Mouse (Mus musculus) embryonic stem cell, embryonic (primary cell): Measurements from ENCODE around the gene Casp2.

ENCODE experiments used
- CTCF ChIA-PET, 4 experiments: fragments of 300-600 bp in 2 of 4; fragments of 350-600 bp in 2 of 4; sonication (Branson Sonifier 250); formaldehyde crosslinking; loops; one replicate each; lab custom pipeline; 2022; ENCODE audit warnings: inconsistent platforms in 2 of 4; lab: Charles Lee
- POLR2A ChIA-PET, 4 experiments: fragments of 300-600 bp in 2 of 4; fragments of 350-600 bp in 2 of 4; sonication (Branson Sonifier 250); formaldehyde crosslinking; loops; one replicate each; lab custom pipeline; 2022; ENCODE audit warnings: antibody characterized with exemption in 4 of 4, inconsistent platforms in 1 of 4; lab: Charles Lee

Casp2 gene

GRCm38 (mm10) chr6:42264626-42265312, at the start of gene Casp2:
Gene Casp2, plus strand, starts transcription at chr6:42264985.
- ChIA-PET POLR2A (interaction anchor here in 2 of 4 experiments (0.6 to 3.1 kb wide), 16 partner anchors 10 to 1401 kb away, joined by 3 to 13 read pairs (median 3); partner anchors contain the start of genes Gstk1 (in 2 of the 2), Clcn1 (in 1 of the 2), Tpk1 (in 1 of the 2) and Zyx (in 1 of the 2)), CTCF (interaction anchor here (0.5 to 1.6 kb wide), 12 partner anchors 19 to 660 kb away, joined by 3 to 10 read pairs (median 4); partner anchors contain the start of genes Gstk1 (in 2 of the 4), Ephb6 (in 1 of the 4) and Zyx (in 1 of the 4))

GRCm38 (mm10) chr6:42215028-42215427, 49.8 kb upstream of the Casp2 start, which contains the start of gene Tas2r144:
Gene Tas2r144, plus strand, starts transcription at chr6:42215328.
- ChIA-PET POLR2A (interaction anchor here in 1 of 4 experiments (0.6 kb wide), 1 partner anchor 17 kb away, joined by 3 read pairs; no protein-coding TSS in a partner anchor), CTCF (interaction anchor here in 1 of 4 experiments (0.7 kb wide), 1 partner anchor 244 kb away, joined by 3 read pairs; no protein-coding TSS in a partner anchor)

- POLR2A ChIA-PET = no interaction called here
- CTCF ChIA-PET = no interaction called here
Measured at GRCm38 (mm10) chr6:42222286-42222685, 42.5 kb upstream of the Casp2 start.

GRCm38 (mm10) chr6:42225046-42225445, 39.7 kb upstream of the Casp2 start:
- ChIA-PET CTCF (interaction anchor here in 1 of 4 experiments (0.7 kb wide), 1 partner anchor 39 kb away, joined by 3 read pairs; no protein-coding TSS in a partner anchor), POLR2A (no interaction called here)

GRCm38 (mm10) chr6:42227240-42228101, 37.3 kb upstream of the Casp2 start:
- POLR2A ChIA-PET = no interaction called here
- CTCF ChIA-PET = interaction anchor here (0.6 to 1.8 kb wide), 20 partner anchors 19 to 1109 kb away, joined by 3 to 14 read pairs (median 4); partner anchors contain the start of genes Casp2 (in 3 of the 4), Fam131b (in 2 of the 4) and Tcaf2 (in 1 of the 4)

GRCm38 (mm10) chr6:42229610-42230009, 35.2 kb upstream of the Casp2 start:
- POLR2A ChIA-PET = interaction anchor here in 1 of 4 experiments (0.6 kb wide), 1 partner anchor 630 kb away, joined by 4 read pairs; no protein-coding TSS in a partner anchor
- CTCF ChIA-PET = interaction anchor here in 1 of 4 experiments (0.7 kb wide), 1 partner anchor 201 kb away, joined by 3 read pairs; no protein-coding TSS in a partner anchor

GRCm38 (mm10) chr6:42231191-42231590, 33.6 kb upstream of the Casp2 start:
- POLR2A ChIA-PET = interaction anchor here in 1 of 4 experiments (1.2 kb wide), 1 partner anchor 452 kb away, joined by 3 read pairs; no protein-coding TSS in a partner anchor
- CTCF ChIA-PET = no interaction called here

- ChIA-PET CTCF (no interaction called here), POLR2A (no interaction called here)
Measured at GRCm38 (mm10) chr6:42237276-42237805, 27.4 kb upstream of the Casp2 start.

- ChIA-PET CTCF (no interaction called here), POLR2A (no interaction called here)
Measured at GRCm38 (mm10) chr6:42241311-42242045, 23.3 kb upstream of the Casp2 start.

GRCm38 (mm10) chr6:42245711-42246353, 19.0 kb upstream of the Casp2 start, which contains the start of gene Gstk1:
Gene Gstk1, plus strand, starts transcription at chr6:42245935.
- ChIA-PET CTCF (interaction anchor here in 2 of 4 experiments (0.6 to 1.3 kb wide), 5 partner anchors 13 to 1061 kb away, joined by 3 read pairs; partner anchors contain the start of gene Casp2 (in 1 of the 2)), POLR2A (interaction anchor here in 2 of 4 experiments (0.7 to 1.6 kb wide), 4 partner anchors 10 to 79 kb away, joined by 3 to 7 read pairs (median 4); partner anchors contain the start of gene Casp2 (in 2 of the 2))

- POLR2A ChIA-PET = interaction anchor here in 2 of 4 experiments (0.7 to 1.1 kb wide), 3 partner anchors 16 to 110 kb away, joined by 3 read pairs; no protein-coding TSS in a partner anchor
- CTCF ChIA-PET = interaction anchor here in 3 of 4 experiments (0.6 to 1.5 kb wide), 4 partner anchors 9 to 76 kb away, joined by 3 to 18 read pairs (median 4); no protein-coding TSS in a partner anchor
Measured at GRCm38 (mm10) chr6:42247173-42247572, 17.6 kb upstream of the Casp2 start.

GRCm38 (mm10) chr6:42247981-42248380, 16.8 kb upstream of the Casp2 start:
- ChIA-PET CTCF (interaction anchor here in 1 of 4 experiments (1.5 kb wide), 1 partner anchor 8 kb away, joined by 3 read pairs; no protein-coding TSS in a partner anchor), POLR2A (no interaction called here)

GRCm38 (mm10) chr6:42251791-42252190, 13.0 kb upstream of the Casp2 start:
- POLR2A ChIA-PET = interaction anchor here in 1 of 4 experiments (0.7 kb wide), 1 partner anchor 47 kb away, joined by 5 read pairs; no protein-coding TSS in a partner anchor
- CTCF ChIA-PET = interaction anchor here in 1 of 4 experiments (0.7 kb wide), 1 partner anchor 83 kb away, joined by 5 read pairs; no protein-coding TSS in a partner anchor

- CTCF ChIA-PET = no interaction called here
- POLR2A ChIA-PET = no interaction called here
Measured at GRCm38 (mm10) chr6:42253103-42253502, 11.7 kb upstream of the Casp2 start.

GRCm38 (mm10) chr6:42257303-42257863, 7.4 kb upstream of the Casp2 start:
- ChIA-PET CTCF (no interaction called here), POLR2A (no interaction called here)

- POLR2A ChIA-PET = no interaction called here
- CTCF ChIA-PET = no interaction called here
Measured at GRCm38 (mm10) chr6:42260430-42260829, 4.4 kb upstream of the Casp2 start.
